Mouse (Mus musculus) ES-E14 (cell line): ENCODE measurements around the gene Slc25a22. TPM values are rescaled to one million over a fixed set of nuclear protein-coding genes. Genes with fewer than 3 reads are reported as not detected.

ENCODE experiments used
- DNase-seq: peaks from one replicate; pipeline ENCODE4 v3.0.0-alpha.2; 2013; ENCODE audit warnings: low read depth, low spot score
- H3K27ac ChIP-seq: 2 replicates; pipeline ENCODE4 v1.5.1; 2012; ENCODE audit warnings: low read depth, mild to moderate bottlenecking, low read length, moderate library complexity, mixed read lengths; ENCODE audit not compliant: poor library complexity, insufficient read depth, severe bottlenecking
- H3K36me3 ChIP-seq: 2 replicates; pipeline ENCODE4 v1.6.1; 2012; ENCODE audit warnings: mild to moderate bottlenecking, low read length, moderate library complexity, mixed read lengths; ENCODE audit not compliant: control insufficient read depth, poor library complexity, insufficient read depth, severe bottlenecking
- H3K4me1 ChIP-seq, 2 experiments: fragments of 150-350 bp in 1 of 2; sonication (generic) in 1 of 2; 2 replicates each; pipeline ENCODE4 v1.6.1; 2012; ENCODE audit warnings: low read length in 2 of 2, mild to moderate bottlenecking in 1 of 2, mixed read lengths in 1 of 2; ENCODE audit not compliant: control insufficient read depth in 2 of 2, insufficient read depth in 2 of 2, poor library complexity in 1 of 2
- H3K4me3 ChIP-seq, 2 experiments: fragments of 150-350 bp in 1 of 2; sonication (generic) in 1 of 2; 2 replicates each; pipeline ENCODE4 v1.5.1; 2012; ENCODE audit warnings: low read length in 2 of 2, low read depth in 1 of 2, mild to moderate bottlenecking in 1 of 2, mixed read lengths in 1 of 2; ENCODE audit not compliant: insufficient read depth in 1 of 2, poor library complexity in 1 of 2, severe bottlenecking in 1 of 2
- H3K9ac ChIP-seq: 2 replicates; pipeline ENCODE4 v1.6.1; 2012; ENCODE audit warnings: low read depth, mild to moderate bottlenecking, low read length, mixed read lengths; ENCODE audit not compliant: poor library complexity, insufficient read depth, severe bottlenecking
- H3K9me3 ChIP-seq: fragments of 150-350 bp; sonication (generic); 2 replicates; pipeline ENCODE4 v1.6.1; 2012; ENCODE audit warnings: low read depth, mild to moderate bottlenecking, low read length; ENCODE audit not compliant: control insufficient read depth, insufficient read depth
- CHD2 ChIP-seq: IDR thresholded peaks from 2 replicates; pipeline ENCODE4 v1.6.1; 2014; ENCODE audit warnings: mild to moderate bottlenecking, low read depth, low read length, inconsistent platforms
- HCFC1 ChIP-seq: IDR thresholded peaks from 2 replicates; pipeline ENCODE4 v1.6.1; 2012; ENCODE audit warnings: low read length, inconsistent platforms, borderline replicate concordance; ENCODE audit not compliant: insufficient read depth
- MAFK ChIP-seq: IDR thresholded peaks from 2 replicates; pipeline ENCODE4 v1.6.1; 2014; ENCODE audit warnings: mild to moderate bottlenecking, low read depth, low read length, inconsistent platforms; ENCODE audit not compliant: insufficient read depth
- ZC3H11A ChIP-seq: IDR thresholded peaks from 2 replicates; pipeline ENCODE4 v1.6.1; 2012; ENCODE audit warnings: low read depth, mild to moderate bottlenecking, inconsistent platforms, low read length, borderline replicate concordance
- ZNF384 ChIP-seq: IDR thresholded peaks from 2 replicates; pipeline ENCODE4 v1.6.1; 2012; ENCODE audit warnings: low read depth, low read length, inconsistent platforms
- in situ Hi-C, 2 experiments: fragments of 600-800 bp; cut with MboI; formaldehyde crosslinking; loops; one replicate each; pipeline ENCODE4 v1.15.1; 2025; ENCODE audit warnings: low sequenced_read_pairs in 2 of 2, inconsistent platforms in 1 of 2; ENCODE audit not compliant: unreplicated experiment in 2 of 2
- total RNA-seq: library from RNA; depleted of rRNA; stranded (reverse); fragments of 300-350 nt; gene quantifications from 2 replicates; pipeline ENCODE4 v1.2.3, GENCODE M21; 2012

The Slc25a22 gene
- total RNA-seq, 1 experiment = 16.2 TPM

DNA sequence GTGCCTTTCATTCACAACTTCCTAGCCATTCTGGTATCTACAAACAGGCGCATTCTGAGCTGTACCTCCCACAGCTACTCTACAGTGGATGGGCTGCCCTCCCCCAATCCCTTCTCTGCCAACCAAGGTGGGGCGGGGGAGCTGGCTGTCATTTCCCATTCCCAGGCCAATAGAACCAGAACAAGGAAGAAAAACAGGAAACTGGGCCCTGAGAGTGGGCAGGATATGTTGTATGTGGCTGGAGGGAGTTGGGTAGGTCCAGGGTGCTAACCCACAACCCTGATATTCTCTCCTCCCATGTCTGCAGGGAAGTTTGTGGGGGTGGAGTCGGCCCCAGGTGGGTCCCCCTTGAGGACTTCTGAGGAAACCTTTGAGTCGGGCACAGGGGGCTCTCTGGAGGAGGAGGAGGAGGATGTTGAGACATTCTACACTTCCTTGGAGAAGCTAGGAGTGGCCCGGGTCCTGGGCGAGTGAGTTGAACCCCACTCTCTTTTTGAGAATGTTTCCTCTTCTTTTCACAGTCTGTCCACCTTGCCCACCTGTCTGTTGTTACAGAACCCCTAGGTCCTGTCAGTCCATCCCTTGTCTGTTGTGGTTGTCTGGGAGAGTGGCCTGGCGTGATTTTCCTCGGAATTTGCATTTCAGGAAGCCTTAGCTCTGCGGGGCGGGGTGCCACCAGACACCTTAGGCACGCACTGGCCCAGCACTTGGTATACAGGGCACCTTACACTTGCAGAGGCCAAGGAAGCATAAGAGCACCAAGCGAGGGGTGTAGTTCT is 26.3 kb upstream of the Slc25a22 start:
- Histone ChIP-seq H3K9ac (peak overlapping the region; percentile 43; the same call in 1 of the 2 replicates), H3K36me3 (no peaks in the 10 kb centered on the region), H3K9me3 (no peaks in the 10 kb centered on the region), H3K4me3 (peak overlapping the region; percentile 45 to 60; a peak in 3 of 4 replicates), H3K27ac (no peak overlapping the region), H3K4me1 (peaks cover 4 to 47% of the 10 kb centered on the region in 2 experiments; a peak in 3 of 4 replicates)
- TF ChIP-seq CHD2 (no peak), HCFC1 (no peak), ZC3H11A (no peak), ZNF384 (no peak), MAFK (no peak)
- in situ Hi-C loops = no loop called here
- no peak for DNase-seq

DNA sequence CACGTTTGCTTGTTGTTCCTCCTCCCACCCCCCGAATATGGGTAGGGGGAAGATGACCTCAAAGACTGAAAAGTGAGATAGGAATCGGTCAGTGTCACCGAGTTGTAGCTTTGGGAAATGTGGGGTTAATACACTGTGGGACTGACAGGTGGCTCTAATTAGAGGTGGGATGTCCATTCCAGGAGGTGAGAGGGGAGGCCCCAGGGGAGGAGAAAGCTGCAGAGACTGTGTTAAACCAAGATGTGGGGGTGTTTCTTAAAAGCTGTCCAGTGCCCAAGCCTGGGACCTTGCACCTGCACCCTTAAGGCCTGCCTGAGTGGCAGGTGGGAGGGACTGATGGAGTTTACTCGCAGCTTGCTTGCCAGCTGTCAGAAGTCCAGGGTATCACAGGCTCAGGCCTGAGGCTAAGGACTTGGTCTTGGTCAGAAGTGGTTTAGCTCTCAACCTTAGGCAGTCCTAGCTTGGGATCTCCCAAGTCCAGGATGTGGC is 24.7 kb upstream of the Slc25a22 start:
- in situ Hi-C loops = no loop called here
- H3K36me3 ChIP-seq = no peaks in the 10 kb centered on the region
- peaks cover 4 to 43% of the 10 kb centered on the region in 2 experiments; a peak in 3 of 4 replicates for H3K4me1 ChIP-seq
- no peak overlapping the region for H3K27ac ChIP-seq
- peak overlapping the region; percentile 60 for H3K9ac ChIP-seq
- H3K9me3 ChIP-seq = no peaks in the 10 kb centered on the region
- no peak for DNase-seq
- TF ChIP-seq CHD2 (no peak), ZNF384 (no peak), HCFC1 (no peak), ZC3H11A (no peak)
- peak overlapping the region; percentile 63 to 65; a peak in 2 of 4 replicates for H3K4me3 ChIP-seq

DNA sequence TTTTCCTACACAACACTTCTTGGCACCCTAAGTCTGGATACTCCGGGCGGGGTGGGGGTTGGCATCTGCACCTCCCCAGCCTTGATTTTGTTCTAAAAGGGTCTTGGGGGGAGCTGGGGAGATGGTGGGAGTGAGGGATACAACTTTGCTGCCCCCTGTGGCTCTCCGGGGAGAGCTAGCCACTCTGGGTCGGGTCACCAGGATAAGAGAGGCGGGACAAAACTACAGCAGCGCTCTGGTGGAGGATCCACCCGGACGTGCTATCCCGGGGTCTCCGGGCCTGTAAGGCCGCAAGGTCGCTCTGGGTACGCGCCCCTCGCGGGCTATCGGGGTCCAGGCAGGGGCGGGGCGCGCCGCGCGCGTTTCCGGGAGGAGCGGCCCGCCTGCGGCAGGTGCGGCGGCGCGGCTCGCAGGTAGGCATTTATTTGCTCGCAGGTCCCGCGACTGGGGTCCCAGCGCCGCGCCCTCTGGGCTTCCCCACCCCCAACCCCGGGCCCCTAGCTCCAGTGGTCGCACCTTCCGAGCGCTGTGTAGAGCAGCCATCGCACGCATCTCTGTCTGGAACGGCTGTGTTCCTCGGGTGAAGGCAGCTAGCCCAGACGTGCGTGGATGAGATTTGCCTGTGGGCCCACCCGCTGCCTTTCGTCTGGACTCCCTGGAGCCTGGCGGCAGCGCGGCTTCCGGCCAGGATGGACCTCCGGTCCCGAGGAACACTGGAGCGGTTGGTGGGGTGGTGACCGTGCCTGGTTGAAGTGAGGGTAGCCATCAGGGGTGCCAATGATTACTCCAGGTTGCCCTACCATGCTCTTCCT is 24.0 kb upstream of the Slc25a22 start:
- no peak for DNase-seq
- Histone ChIP-seq H3K4me3 (peak overlapping the region; percentile 63 to 65), H3K9ac (peak overlapping the region; percentile 67), H3K9me3 (no peaks in the 10 kb centered on the region), H3K27ac (no peak overlapping the region), H3K4me1 (peaks cover 4 to 40% of the 10 kb centered on the region in 2 experiments; a peak in 3 of 4 replicates), H3K36me3 (no peaks in the 10 kb centered on the region)
- in situ Hi-C loops = no loop called here
- no peak for TF ChIP-seq CHD2
- no peak for TF ChIP-seq ZC3H11A
- TF ChIP-seq ZNF384 = no peak
- TF ChIP-seq MAFK = no peak
- no peak for TF ChIP-seq HCFC1

DNA sequence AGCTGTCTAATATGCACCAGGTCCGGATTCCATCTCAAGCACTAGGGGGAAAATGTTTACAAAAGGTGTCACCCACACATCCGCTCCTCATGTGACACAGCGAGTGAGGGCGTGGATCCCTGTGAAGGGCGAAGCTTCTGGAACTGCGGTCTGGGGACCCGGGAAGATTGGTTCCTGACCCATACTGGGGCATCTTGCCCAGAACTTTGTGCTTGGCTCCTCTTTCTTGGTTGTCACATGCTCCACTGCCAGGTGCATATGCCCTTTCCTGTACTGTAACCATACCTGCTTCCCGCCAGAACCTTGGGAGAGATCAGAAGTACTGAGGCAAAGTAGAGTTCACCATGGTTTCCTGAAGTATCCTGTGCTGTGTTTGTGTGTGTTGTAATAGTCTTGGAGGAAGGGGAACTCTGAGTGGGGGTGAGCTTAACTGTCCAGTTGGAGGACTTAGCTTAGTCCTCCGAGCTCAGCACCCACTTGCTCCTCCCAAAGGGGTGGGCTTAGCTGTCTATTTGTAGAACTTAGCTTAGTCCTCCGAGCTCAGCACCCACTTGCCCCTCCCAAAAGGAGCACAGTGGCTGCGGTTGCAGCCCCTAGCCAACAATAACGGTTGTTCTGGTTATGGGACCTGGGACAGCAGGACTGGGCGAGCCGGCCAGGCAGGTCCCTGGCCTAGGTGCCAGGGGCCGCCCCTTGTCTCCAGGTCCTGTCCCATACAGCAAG is 22.9 kb upstream of the Slc25a22 start, which contains the start of gene Cracr2b:
Cracr2b (plus strand) TSS at position 704 of the 723 bp plus-strand sequence.
- peaks cover 2 to 38% of the 10 kb centered on the region in 2 experiments; a peak in 3 of 4 replicates for H3K4me1 ChIP-seq
- TF ChIP-seq ZC3H11A = no peak
- peak within 1 kb of the TSS; percentile 67 for H3K9ac ChIP-seq
- H3K9me3 ChIP-seq = no peaks in the 10 kb centered on the region
- peak within 1 kb of the TSS; percentile 63 to 65 for H3K4me3 ChIP-seq
- no peak within 1 kb of the TSS for H3K27ac ChIP-seq
- no peak for DNase-seq
- H3K36me3 ChIP-seq = no peaks in the 10 kb centered on the region
- in situ Hi-C loops = no loop called here
